Mouse (Mus musculus) thymus, postnatal 36 days (tissue): ENCODE measurements around the gene Wdr5.
A peak's percentile ranks its signal among the peaks of the same experiment; 100 is the strongest.

Experiments used
- DNase-seq, 2 experiments: peaks; one replicate each; pipeline ENCODE4 v3.0.0; 2022; ENCODE audit warnings: mixed read lengths in 2 of 2

Wdr5 gene

DNA sequence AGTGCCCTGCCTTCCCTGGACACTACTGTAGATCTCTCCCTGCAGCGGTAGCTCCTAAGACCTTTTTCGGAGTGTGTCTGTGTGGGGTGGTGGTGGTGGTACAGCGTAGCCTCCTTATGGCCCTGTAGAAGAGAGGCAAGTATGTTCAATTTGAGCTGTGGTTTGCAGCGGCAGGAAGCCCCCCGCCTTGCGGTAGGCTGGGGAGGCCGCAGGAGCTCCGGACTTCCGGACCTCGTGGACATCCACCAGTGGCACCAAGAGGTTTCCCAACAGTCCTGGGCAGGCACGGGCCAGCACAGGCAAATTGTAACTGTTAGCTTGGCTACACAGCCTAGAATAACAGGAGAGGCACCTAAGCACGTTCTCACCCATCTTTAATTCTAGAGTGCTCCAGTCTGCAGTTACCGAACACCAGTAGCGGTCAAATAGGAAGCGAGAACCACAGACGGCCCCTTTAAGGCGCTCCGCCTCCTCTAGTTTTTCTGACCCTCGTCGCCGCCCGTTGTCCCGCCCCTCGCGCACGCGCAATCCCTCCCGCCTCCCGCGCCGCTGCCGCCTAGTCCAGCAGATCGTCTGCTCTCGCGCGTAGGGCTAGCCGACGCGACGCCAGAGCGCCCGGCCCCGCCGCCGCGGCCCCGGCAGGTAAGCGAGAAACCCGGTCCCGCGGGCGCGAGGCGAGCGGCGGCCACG is at the start of gene Wdr5:
Gene Wdr5, plus strand, starts transcription at position 519 of the 690 bp plus-strand sequence.
- DNase-seq, result peak; percentile 96 to 99

- no peak for DNase-seq
Observed at GRCm38 (mm10) chr2:27469292-27469990, 45.5 kb upstream of the Wdr5 start.

DNA sequence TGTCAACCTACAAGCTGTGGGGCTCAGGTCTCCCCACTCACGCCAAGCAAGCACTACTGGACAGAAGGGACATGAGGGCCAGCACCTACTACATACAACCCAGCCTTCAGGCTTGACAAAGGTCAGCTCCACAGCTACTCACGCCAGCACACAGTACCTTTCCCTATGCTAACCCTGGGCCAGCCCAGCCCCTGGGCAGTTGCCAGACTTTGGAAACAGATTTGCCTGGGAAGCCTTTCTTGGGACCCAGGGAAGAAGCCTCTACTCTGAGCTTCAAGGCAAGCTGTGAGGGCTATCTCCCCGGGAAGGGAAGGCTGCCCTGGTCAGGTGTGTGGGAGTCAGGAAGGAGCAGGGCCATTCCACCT is 45.0 kb upstream of the Wdr5 start:
- no peak for DNase-seq

- no peak for DNase-seq
Observed at GRCm38 (mm10) chr2:27470535-27470934, 44.4 kb upstream of the Wdr5 start.

DNA sequence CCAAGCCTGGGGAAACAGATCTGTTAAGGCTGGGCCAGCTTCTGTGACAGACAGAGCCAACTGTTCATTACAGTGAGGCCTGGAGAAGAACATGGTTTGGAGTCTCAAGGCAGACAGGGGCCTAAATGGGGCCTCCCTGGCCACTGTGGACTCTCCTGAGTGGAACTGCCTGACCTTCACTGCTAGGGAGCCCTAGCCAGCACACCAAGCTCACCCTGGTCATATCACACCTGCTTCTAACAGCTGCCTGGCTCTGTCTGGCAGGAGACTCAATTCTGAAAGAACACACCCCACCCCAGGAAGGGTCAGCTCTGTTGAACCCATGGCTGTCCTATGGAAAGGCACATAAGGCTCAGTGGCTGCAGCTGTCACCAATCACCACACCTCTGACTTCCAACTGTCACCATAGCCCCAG is 43.8 kb upstream of the Wdr5 start:
- DNase-seq, result no peak

GRCm38 (mm10) chr2:27473061-27473765 is 41.7 kb upstream of the Wdr5 start:
- DNase-seq, result peak; percentile 25 to 48

- no peak for DNase-seq
Observed at GRCm38 (mm10) chr2:27473911-27474310, 41.0 kb upstream of the Wdr5 start.

DNA sequence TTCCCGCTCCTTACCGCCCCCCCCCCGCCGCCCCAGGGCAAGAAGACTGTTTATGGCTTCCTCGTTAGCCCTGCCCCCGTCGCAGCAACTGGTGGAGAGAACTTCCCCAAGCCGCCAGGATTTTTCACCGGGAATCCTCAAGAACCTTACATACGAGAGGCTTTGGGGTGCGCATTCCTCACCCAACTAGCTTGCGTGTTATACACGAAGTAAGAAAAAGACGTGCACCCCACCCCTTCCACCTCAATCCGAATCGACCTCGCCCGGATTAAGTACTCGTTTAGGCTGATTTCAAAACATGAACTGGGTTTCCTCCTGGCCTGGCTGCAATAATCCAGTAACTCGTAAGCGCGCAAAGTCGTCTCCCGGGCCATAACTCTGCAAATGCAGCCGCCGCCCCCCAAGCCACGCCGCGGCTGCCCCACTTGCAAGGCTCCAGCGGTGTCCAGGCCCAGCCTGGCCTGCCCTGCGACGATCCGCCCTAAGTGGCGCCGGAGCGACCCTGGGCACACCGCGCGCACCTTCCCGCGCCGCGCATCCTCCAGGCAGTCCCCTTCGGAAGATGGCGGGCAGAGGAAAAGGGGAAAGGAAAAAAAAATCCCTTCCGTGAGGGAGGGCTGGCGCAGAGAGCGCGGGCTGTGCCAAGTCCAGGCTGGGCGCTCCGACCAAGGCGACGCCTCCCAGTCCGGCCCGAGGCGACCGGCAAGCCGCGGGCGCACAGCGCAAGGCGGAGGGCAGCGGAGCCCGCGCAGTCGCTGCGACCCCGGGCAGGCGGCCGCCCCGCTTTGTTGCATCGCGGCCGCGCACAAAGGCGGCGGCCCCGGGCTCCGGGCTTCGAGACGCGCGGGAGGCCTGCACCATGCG is 40.1 kb upstream of the Wdr5 start:
- DNase-seq, result peak; percentile 35 to 52

DNA sequence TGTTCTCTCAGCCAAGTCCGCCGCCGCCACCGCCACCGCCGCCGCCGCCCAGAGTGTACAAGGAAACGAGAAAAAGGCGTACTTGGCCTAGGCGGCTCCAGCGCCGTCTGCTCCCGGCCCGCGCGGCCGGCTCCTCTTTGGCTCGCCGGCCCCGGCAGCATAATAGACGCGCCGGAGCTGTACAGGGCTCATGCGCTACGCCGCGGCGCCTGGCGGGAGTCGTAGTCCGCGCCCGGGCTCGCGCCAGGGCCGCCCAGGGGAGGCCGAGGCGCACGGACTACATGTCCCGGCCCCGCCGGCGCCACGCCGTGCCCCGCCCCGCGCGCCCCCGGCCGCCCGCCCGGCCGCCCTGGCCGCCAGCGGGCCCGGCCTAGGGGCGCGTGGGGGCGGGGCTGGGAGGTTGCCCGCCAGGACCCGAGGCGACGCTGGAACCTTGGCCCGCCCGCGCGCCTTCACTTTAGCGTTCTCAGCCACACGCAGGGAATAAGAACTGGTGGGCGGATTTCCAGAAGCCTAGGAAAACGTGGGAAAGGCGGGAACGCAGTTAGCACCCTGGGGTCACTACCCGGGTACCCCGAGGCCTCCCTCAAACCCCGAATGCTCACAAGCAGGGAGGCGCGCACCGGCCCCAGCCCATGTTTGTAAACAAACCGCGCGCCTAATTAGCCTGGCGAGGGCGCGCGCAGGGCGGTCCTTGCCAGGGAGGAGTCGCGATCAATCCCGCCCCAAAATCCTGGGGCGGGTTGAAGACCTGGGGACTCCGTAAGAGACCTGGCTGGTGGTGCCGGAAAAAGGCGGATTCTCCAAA is 39.3 kb upstream of the Wdr5 start:
- DNase-seq, result peak; percentile 86 to 94

DNA sequence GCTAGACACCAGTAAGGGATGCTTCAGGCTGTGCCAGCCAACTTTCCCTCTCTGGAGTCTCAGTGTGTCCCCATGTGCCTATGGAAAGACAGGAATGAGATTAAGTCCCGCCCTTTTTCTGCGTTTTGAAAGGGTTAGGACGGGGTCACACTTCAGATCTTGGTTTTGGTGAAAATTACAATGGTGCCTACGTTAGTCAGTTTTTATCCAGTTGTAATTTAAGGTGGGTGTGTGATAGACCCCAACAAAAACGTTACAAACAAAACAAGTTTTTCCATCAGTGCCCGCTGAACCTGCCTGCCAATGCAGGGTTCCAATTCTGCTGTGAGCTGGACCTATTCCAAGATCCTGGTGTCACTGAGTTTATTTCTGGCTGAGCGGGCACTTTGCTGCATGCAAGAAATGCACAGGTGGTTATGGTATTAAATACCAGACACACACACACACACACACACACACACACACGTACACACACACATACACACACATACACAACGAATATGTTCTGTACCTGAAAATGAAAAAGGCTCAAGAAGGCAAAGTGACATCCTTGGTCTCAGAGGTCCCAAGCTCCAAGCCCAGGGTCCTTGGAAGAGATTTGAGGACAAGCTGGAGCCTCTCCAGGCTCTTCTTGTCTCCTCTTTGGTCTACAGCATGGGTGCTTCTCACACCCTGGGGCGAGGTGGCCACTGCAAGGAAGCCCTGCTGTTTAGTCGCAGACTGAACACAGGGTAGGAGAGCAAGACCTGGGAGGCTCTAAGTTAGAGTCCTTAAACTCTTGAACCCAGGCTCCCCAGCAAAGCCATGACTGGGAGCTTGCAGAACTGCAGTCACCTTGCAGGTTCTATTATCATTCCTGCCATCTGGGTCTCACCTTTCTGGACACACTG is 38.4 kb upstream of the Wdr5 start:
- DNase-seq, result no peak

DNA sequence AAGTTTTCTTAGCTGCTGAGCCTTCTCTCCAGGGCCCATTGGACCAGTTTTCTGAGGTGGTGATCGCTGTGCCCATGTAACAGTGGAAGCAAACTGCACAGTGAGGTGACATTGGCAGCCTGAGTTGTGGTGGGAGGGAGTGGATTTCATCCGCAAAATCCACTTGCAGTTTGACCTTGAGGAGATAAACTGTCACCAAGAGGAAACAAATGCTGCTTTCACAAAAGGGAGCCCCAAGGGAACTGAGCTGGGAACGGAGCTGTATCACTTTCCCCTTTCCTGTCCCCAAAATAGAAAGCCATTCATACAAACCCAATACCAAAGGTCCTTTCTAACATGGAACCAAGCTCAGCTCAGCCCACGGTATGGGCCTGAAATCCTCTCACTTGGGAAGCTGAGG is 35.1 kb upstream of the Wdr5 start:
- DNase-seq, result no peak

DNA sequence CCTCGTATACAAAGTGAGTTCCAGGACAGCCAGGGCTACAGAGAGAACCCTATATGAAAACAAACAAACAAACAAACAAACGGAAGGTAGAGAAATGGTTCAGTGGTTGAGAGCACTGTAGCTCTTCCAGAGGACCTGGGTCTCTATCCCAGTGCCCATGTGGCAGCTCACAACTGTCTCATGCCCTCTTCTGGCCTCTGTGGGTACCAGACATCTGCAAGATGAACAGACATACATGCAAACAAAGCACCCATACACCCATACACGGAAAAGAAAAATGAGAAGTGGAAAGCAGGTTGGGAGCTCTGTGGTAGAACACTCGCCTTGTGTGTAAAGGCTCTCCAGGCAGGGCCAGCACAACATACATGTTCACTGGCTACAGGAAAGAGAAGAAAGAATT is 34.6 kb upstream of the Wdr5 start:
- no peak for DNase-seq

GRCm38 (mm10) chr2:27482265-27482861 is 32.6 kb upstream of the Wdr5 start:
- DNase-seq, result no peak

DNA sequence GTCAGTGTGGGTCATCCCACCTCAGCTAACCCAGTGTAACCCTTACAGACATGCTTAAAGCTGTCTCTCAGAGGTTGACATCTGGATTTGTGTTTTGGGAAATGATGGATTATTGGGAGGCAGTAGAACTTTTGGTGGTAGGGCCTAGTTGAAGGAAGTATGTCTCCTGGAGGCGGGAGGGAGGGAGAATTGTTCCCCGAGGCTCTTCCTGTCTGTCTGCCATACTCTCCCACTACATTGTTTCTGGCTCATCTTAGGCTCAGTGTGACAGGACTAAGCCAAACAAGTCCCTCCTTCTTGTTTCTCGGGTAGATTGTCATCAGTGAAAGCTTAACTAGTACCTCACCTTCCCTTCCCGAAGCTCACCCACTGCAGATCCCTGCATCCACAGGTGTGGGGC is 28.2 kb upstream of the Wdr5 start:
- no peak for DNase-seq

DNA sequence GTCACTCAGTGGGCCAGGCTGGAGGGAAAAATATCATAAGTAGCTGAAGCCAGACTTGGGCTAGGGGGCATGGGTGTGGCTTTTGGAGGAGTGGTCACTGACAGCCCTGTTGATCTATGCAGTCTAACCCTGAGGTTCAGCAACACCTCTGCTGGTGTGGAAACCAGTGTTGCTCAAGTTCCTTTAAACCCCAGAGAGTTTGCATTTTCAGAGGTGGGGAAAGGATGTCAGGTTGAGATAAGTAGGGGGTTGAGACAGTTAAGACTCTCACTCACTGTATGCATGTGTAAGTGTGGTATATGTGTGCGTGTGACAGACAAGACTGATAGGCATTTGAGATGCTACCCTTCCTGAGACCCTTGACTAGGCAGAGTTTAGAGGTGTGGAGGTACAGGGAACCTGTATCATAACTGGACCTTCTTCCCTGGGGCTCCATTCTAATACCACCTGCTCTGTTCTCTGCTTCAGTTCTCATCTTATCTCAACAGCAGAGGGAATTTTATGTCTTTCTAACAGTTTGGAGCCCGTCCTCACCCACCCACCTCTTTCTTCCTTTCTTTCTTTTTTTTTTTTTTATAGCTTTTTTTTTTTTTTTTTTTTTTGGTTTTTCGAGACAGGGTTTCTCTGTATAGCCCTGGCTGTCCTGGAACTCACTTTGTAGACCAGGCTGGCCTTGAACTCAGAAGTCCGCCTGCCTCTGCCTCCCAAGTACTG is 27.5 kb upstream of the Wdr5 start:
- no peak for DNase-seq

GRCm38 (mm10) chr2:27488362-27488761 is 26.6 kb upstream of the Wdr5 start:
- no peak for DNase-seq

GRCm38 (mm10) chr2:27490939-27491338 is 24.0 kb upstream of the Wdr5 start:
- DNase-seq, result no peak

GRCm38 (mm10) chr2:27493971-27494370 is 21.0 kb upstream of the Wdr5 start:
- no peak for DNase-seq

- DNase-seq, result no peak
Observed at GRCm38 (mm10) chr2:27496391-27497028, 18.4 kb upstream of the Wdr5 start.
